Mouse (Mus musculus) CD4-positive, CD25-positive, alpha-beta regulatory T cell, adult 4 months (primary cell): ENCODE data around the gene Gm10135. TPM values are rescaled to one million over a fixed set of nuclear protein-coding genes. Genes with fewer than 3 reads are reported as not detected.

ENCODE experiments used
- ATAC-seq: one replicate; pipeline ENCODE4 v1.8.0; 2017
- polyA plus RNA-seq, 2 experiments: library from polyadenylated mRNA; unstranded; fragments of 100-300 nt; shearing (Covaris generic); gene quantifications; one replicate each; pipeline ENCODE4 v1.2.1; 2017

The Gm10135 gene
- polyA plus RNA-seq, 2 experiments from 2014 or later, result not detected

GRCm38 (mm10) chr5:72957281-72957680 is 17.2 kb downstream of the Gm10135 start:
- ATAC-seq, result no peak

DNA sequence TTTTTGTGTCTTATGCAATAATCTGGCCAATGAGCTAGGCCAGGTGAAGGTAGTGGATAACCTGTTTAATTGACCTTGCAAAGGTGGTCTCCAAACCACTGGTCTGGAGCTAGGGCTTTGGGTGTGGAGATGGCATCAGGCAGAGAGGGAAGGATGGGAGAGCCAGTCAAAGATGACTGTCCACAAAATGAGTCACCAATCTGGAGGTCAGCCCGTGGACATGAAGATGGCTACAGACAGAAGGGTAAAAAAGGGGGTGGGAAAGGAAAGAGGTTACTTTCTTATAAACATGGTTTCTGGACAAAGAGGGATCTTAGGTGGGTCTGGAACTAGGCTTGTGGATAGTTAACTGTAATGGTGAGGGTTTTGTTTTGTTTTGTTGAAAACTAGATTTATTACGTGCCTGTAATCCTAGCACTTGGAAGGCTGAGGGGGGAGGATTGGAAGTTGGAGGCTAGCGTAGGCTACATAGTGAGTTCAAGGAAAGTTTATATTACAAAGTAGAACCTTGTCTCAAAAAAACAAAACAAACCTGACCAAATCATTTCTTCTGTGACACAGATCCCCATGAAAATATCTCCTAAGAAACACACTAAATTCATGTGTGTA is 20.4 kb downstream of the Gm10135 start:
- ATAC-seq, result no peak

DNA sequence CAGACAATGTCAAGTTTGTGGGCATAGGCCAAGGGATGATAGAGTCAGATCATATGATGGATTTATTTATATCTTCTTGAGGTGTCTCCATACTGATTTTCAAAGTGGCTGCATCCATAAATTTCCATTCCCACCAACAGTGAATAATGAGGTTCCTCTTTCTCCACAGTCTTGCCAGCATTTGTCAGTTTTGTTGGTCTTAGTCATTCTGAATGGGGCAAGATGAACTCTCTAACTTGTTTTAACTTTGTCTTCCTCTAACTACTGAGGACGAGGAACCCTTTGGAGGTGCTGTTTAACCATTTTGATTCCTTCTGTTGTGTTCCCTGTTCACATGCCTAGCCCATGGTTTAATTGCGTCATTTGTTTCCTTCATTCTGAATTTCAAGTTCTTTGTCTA is 24.2 kb downstream of the Gm10135 start:
- no peak for ATAC-seq

GRCm38 (mm10) chr5:72948136-72948535 is 26.4 kb downstream of the Gm10135 start:
- no peak for ATAC-seq

DNA sequence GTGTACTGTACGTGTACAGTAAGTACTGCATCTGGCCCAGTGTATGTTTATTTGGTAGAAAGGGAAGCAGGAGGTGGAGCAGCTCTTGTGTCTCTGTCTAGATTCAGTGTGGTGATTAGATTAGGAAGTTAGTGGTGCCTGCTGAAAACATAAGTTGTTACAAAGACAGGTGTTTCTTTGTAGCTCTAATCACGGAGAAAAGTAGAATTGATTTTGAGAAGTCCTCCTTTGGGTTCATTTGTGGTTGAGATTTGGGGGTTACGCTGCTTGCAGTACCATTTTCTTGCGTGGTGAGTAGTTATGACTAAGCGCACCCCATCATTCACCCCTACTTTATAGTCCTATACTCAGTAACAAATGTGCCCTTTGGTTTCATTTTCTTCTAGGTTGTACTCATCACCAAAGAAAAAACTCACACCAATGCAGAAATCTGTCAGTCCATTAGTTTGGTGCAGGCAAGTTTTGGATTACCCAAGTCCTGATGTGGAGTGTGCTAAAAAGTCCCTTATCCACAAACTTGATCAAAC is 33.5 kb downstream of the Gm10135 start:
- peak; percentile 72 for ATAC-seq

GRCm38 (mm10) chr5:72939311-72939710 is 35.2 kb downstream of the Gm10135 start:
- ATAC-seq, result no peak

GRCm38 (mm10) chr5:72938421-72938820 is 36.1 kb downstream of the Gm10135 start:
- ATAC-seq, result peak; percentile 91

GRCm38 (mm10) chr5:72933026-72933675 is 41.4 kb downstream of the Gm10135 start:
- ATAC-seq, result no peak

DNA sequence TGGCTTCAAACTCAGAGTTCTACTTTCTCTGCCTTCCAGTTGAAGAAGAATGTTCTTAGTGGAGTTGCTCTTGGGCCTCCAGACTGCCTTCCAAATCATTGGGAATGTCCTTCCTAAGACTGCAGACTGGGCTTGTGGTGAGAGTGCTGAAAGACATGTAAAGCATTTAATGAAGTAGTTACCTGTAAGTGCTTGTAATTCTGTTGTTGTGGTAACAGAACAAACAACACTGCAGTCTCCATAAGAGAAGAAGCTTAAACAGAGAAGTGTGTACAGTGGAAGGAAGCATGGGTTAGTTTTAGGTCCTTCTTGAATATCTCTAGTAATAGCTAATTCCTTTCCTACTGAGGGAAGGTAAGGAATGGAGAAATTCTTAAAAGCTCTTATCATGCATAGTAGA is 47.4 kb downstream of the Gm10135 start:
- ATAC-seq, result no peak

- no peak for ATAC-seq
These were observed 51.7 kb downstream of the Gm10135 start for GRCm38 (mm10) chr5:72922796-72923195.

- ATAC-seq, result no peak
These were observed 53.3 kb downstream of the Gm10135 start for GRCm38 (mm10) chr5:72921171-72921570.

- ATAC-seq, result no peak
These were observed 54.1 kb downstream of the Gm10135 start for GRCm38 (mm10) chr5:72920416-72920815.

GRCm38 (mm10) chr5:72916851-72917250 is 57.7 kb downstream of the Gm10135 start:
- ATAC-seq, result peak; percentile 7

GRCm38 (mm10) chr5:72916048-72916447 is 58.5 kb downstream of the Gm10135 start:
- no peak for ATAC-seq

Other genes with a start within 250 kb of the Gm10135 start
- 10 to 100 TPM; 69.9 to 78.6 TPM for gene Txk, start 221.9 kb downstream of the Gm10135 start, polyA plus RNA-seq
- 10 to 100 TPM; 11.5 to 19.9 TPM for gene Tec, start 106.2 kb downstream of the Gm10135 start, polyA plus RNA-seq
- gene Slain2, start 60.4 kb downstream of the Gm10135 start, polyA plus RNA-seq, result 10 to 100 TPM in 1 of 2 experiments, 1 to 10 TPM in 1; 9.8 to 10.8 TPM
- not detected for gene Slc10a4, start 32.2 kb upstream of the Gm10135 start, polyA plus RNA-seq